Mouse (Mus musculus) kidney, adult 8-10 months (tissue): ENCODE results near the gene Glipr1.
"Not testable (repeated sequence)": the region's sequence is repeated elsewhere in the genome, so short reads cannot be mapped to it uniquely, and the experiment has no call there.

Experiments used
- DNase-seq, 2 experiments: peaks; one replicate each; pipeline ENCODE4 v3.0.0; 2022

The Glipr1 gene

GRCm38 (mm10) chr10:112002544-112003215, at the start of gene Glipr1:
Gene Glipr1 (minus strand): TSS chr10:112002631.
- DNase-seq = peak; percentile 58 to 67

DNA sequence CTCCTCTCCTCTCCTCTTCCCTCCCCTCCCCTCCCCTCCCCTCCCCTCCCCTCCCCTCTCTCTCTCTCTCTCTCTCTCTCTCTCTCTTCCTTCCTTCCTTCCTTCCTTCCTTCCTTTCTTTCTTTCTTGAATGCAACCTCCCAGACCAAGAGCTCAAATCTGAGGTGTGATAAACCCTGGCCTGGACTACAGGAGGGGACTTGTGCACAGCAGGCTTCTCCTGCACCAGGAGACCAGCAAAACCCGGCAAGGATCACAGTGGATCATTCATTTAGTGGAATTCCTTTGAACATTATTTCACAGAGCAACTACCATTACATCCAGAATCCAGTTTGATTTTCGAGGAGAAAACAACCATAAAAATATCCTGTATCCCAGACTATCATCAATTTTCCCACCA, 49.5 kb upstream of the Glipr1 start:
- DNase-seq = peak in 1 of 2 experiments; percentile 4

DNA sequence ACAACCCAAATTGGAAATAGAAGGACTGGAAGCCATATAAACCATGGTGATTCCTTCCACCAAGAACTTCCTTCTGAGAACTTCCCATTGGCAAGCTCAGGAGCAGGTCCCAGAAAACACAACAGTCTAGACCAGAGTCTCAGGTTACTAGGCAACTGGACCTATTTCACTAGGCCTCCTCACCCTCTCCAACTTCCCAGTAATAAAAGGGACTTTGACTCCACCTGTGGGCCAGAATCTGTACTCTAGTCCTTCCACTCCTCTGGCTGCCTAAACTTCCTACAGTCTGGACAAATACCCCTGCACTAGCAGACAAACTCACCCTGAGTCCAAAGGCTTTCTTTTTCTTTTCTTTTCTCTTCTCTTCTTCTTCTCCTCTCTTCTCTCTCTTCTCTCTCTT, 48.8 kb upstream of the Glipr1 start:
- DNase-seq = no peak

GRCm38 (mm10) chr10:112044283-112044682, 41.9 kb upstream of the Glipr1 start:
- DNase-seq = not testable (repeated sequence)

DNA sequence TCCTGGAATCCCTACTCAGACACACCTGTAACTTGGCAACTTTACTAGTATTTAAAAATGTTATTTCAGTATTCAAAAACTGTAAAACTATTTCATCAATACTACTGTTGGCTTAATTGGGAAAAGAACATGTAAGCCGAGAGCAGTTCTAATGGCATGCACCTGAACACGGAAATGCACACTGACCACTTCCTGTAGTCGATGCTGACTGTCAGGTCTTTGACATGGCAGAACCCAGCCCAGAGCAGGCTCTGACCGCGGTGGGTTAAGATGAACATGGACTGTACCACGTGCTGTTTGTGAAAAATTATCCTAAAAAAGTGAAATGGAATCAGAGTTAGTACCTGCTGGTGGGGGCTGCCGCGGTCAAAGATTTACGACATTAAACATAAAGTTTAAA, 41.1 kb upstream of the Glipr1 start:
- not testable (repeated sequence) for DNase-seq

- DNase-seq = not testable (repeated sequence)
Measured at GRCm38 (mm10) chr10:112028689-112029088, 26.3 kb upstream of the Glipr1 start.

DNA sequence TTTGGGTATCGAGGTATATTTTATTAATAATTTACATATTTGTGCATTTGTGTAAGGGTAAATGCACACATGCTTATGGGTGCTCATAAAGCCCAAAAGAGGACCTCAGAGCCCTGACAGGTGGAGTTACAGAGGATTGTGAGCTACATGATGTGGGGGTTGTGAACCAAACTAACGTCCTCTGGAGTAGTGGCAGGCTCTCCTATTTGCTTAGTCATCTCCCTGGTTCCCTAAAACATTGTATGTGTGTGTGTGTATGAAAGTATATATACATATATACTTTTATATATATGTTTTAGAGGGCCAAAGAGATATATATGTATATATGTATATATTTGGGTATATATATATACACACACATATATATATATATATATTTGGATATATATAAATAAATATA, 21.2 kb upstream of the Glipr1 start:
- no peak for DNase-seq

GRCm38 (mm10) chr10:112009511-112009910, 7.1 kb upstream of the Glipr1 start:
- DNase-seq = not testable (repeated sequence)

- no peak for DNase-seq
Measured at GRCm38 (mm10) chr10:112001756-112002520, 493 bp downstream of the Glipr1 start.

DNA sequence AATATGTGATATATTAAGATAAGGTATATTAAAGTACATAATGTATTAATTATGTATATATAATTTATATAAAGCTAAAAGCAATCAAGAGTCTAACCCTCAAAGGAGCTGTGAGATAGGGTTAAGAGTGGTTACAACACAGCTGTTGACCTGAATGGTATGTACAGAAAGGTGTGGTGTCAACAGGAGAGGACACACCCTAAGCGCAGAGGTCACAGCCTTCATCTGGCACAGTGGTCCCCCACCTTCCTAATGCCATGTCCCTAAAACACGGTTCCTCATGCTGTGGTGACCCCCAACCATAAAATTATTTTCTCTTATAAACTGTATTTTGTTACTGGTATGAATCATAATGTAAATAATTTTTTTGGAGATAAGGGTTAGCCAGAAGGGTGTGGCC, 1.1 kb downstream of the Glipr1 start:
- no peak for DNase-seq

DNA sequence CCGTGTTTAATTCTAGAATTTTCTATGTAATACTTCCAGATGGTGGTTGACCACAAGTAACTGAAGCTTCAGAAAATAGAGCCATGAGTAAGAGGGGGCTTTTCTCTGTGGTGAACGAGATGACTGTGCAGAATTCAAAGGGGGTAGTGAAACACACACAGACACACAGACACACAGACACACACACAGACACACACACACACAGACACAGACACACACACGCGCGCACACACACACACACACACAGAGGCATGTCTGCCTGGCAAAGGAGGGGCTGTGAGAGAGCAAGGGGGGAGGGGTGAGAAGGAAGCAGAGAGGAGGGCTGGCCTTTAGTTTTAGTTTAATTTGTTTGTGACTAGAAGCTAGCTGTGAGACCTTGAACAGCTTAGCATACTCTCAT, 1.9 kb downstream of the Glipr1 start:
- no peak for DNase-seq

- no peak for DNase-seq
Measured at GRCm38 (mm10) chr10:111999765-112000164, 2.7 kb downstream of the Glipr1 start.

DNA sequence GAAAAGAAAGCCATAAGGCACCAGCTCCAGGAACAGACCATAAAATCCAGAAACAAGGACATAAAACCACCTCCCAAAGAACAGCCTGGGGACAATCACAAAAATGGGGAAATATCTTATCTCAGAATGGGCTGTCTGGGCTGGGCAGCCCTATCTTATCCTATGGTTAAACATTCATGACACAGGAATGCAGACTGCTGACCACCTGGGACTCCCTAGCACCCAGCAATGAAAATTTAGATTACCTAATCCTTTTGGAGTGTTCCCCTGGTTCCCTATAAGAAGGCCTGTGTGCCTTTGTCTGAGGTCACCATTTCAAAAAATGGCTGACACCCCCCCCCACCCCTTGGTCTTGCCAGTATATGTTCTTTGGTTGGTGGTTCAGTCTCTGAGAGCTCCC, 4.8 kb downstream of the Glipr1 start:
- no peak for DNase-seq

- no peak for DNase-seq
Measured at GRCm38 (mm10) chr10:111996911-111997347, 5.5 kb downstream of the Glipr1 start.

DNA sequence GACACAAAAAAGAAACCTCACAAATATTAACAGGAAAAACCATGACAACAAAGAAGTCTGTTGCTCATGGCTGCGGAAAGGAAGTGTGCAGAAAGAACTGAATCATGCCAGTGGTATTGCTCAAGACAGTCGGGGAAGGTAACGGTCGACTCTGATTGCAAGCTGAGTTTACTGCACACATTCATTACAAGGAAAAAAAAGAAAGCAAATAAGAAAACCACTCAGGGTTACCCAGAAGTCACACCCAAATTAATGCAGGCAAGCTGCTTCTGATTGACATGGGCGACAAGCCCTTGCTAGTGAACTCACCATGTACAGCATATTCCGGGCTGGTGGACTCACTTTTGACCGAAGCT, 5.9 kb downstream of the Glipr1 start:
- no peak for DNase-seq

- no peak for DNase-seq
Measured at GRCm38 (mm10) chr10:111995803-111996548, 6.5 kb downstream of the Glipr1 start.

DNA sequence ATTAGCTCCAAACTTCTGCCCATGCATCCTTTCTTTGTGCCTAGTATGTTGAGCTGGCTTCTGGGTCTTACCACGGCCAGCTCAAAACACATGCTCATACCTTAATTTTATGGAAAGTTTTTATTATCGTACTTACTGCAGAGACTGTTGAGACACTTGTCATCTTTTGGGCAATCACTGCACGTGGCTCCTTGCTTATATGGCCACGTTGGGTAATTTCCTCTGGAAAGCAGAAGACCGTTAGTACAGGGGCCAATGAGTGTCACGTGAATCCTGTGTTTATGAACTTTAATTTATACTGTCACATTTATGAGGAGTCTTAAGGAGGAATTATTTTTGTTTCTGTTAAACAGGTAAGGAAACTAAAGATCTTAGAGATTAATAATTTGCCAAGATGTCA, 16.0 kb downstream of the Glipr1 start:
- no peak for DNase-seq

- no peak for DNase-seq
Measured at GRCm38 (mm10) chr10:111983070-111983469, 19.4 kb downstream of the Glipr1 start.

GRCm38 (mm10) chr10:111977584-111977983, 24.8 kb downstream of the Glipr1 start:
- DNase-seq = peak; percentile 31 to 79

- DNase-seq = peak; percentile 91 to 93
Measured at GRCm38 (mm10) chr10:111972542-111973361, 29.7 kb downstream of the Glipr1 start, which contains the start of gene Krr1. Gene Krr1 (plus strand): TSS chr10:111972664.

GRCm38 (mm10) chr10:111971929-111972328, 30.5 kb downstream of the Glipr1 start:
- no peak for DNase-seq

- no peak for DNase-seq
Measured at GRCm38 (mm10) chr10:111966394-111966793, 36.0 kb downstream of the Glipr1 start.

- DNase-seq = no peak
Measured at GRCm38 (mm10) chr10:111960459-111960858, 42.0 kb downstream of the Glipr1 start.
